Mouse (Mus musculus) layer of hippocampus, adult 11-12 months (tissue): ENCODE results near the gene Duxbl2.
"Not testable (repeated sequence)": the region's sequence is repeated elsewhere in the genome, so short reads cannot be mapped to it uniquely, and the experiment has no call there.

Experiments
- DNase-seq: peaks from one replicate; pipeline ENCODE4 v3.0.0; 2022; ENCODE audit warnings: low spot score

Gene Duxbl2

GRCm38 (mm10) chr14:26118150-26118549, at the start of gene Duxbl2:
Duxbl2 (plus strand) TSS chr14:26118349.
- not testable (repeated sequence) for DNase-seq

GRCm38 (mm10) chr14:26076620-26077390, 41.3 kb upstream of the Duxbl2 start:
- not testable (repeated sequence) for DNase-seq

- DNase-seq, result not testable (repeated sequence)
Measured at GRCm38 (mm10) chr14:26081216-26081615, 36.9 kb upstream of the Duxbl2 start, which contains the start of gene Cphx2. Cphx2 (plus strand) TSS chr14:26081516.

- not testable (repeated sequence) for DNase-seq
Measured at GRCm38 (mm10) chr14:26081997-26082396, 36.2 kb upstream of the Duxbl2 start, which contains the start of gene Cphx3. Cphx3 (plus strand) TSS chr14:26082297.

- DNase-seq, result not testable (repeated sequence)
Measured at GRCm38 (mm10) chr14:26097622-26098021, 20.5 kb upstream of the Duxbl2 start.

GRCm38 (mm10) chr14:26118550-26119000, 426 bp downstream of the Duxbl2 start:
- not testable (repeated sequence) for DNase-seq

- not testable (repeated sequence) for DNase-seq
Measured at GRCm38 (mm10) chr14:26119095-26119494, 946 bp downstream of the Duxbl2 start.

- not testable (repeated sequence) for DNase-seq
Measured at GRCm38 (mm10) chr14:26147095-26147494, 28.9 kb downstream of the Duxbl2 start.

- DNase-seq, result not testable (repeated sequence)
Measured at GRCm38 (mm10) chr14:26156032-26156431, 37.9 kb downstream of the Duxbl2 start.

GRCm38 (mm10) chr14:26161156-26161555, 43.0 kb downstream of the Duxbl2 start:
- DNase-seq, result not testable (repeated sequence)

- not testable (repeated sequence) for DNase-seq
Measured at GRCm38 (mm10) chr14:26162423-26162822, 44.3 kb downstream of the Duxbl2 start.

- not testable (repeated sequence) for DNase-seq
Measured at GRCm38 (mm10) chr14:26165266-26165665, 47.1 kb downstream of the Duxbl2 start.

GRCm38 (mm10) chr14:26173955-26174354, 55.8 kb downstream of the Duxbl2 start:
- DNase-seq, result not testable (repeated sequence)

GRCm38 (mm10) chr14:26175028-26175427, 56.9 kb downstream of the Duxbl2 start:
- DNase-seq, result not testable (repeated sequence)
